Mouse (Mus musculus): Measurements from ENCODE around the gene Brms1l.

The Brms1l gene

DNA sequence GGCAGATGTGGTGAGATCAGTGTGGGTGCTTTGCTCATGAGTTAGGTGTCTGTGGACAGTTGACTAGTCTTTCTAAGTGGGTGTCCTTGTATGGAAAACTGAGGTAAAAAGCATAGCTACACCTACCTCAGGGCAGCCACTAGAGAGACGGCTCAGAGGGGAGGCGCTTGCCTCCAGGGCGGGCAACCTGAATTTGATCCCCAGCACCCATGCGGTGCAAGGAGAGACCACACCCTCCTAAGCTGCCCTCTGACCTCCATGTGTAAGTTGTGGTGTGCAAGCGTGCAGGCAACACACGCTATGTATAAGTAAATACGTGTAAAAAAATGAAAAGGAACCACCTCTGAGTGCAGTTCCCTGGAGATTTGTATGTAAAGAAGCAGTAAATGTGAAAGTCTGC, 24.5 kb downstream of the Brms1l start:
- DNase-seq (ENCODE audit: low spot score), result no peak

DNA sequence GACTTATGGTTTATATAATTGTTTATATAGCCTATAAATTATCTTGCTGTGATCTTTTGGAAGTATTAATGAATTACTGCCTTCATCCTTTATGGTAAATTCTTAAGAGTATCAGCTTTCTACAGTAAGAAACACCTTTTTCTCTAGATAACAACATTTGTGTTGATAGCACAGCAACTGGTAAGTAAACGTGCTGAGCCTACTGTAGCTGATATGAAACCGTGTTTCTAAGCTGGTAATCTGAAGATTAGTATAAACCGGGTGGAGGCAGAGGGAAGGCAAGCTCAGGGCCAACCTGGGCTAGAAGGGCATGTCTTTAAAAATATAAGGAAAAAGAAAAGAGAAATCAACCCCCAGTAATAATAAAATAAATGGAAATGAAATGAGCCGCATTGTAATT, 31.6 kb downstream of the Brms1l start:
- DNase-seq (ENCODE audit: low spot score), result no peak

DNA sequence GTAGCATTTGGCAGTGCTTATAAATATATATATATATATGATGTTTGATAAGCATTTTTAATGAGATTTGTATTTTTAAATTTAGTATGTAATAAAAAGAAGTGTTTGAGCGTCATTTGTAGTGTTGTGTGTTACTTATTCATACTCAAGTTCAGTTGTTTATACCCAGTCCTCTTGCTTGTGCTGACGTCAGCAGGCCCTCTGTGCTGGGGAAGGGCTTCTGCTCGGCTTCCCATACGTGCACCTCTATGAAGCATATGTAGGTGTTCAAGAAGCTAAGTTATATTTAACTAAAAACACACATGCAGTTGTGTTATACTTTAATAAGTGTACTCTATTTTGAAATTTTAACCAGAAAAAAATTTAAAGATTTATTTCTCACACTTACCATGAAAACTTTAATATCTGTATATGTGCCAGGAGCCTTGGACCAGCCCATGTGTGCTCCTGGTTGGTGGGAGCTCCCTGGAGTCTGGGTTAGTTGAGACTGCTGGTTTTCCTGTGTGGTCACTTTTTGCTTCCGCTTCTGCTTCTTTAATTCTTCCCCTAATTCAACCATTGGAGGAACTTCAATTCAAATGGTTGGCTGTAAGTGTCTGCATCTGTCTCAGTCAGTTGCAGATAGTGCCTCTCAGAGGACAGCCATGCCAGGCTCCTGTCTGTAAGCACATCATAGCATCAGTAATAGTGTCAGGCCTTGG, 33.6 kb downstream of the Brms1l start:
- no peak for DNase-seq (ENCODE audit: low spot score)

DNA sequence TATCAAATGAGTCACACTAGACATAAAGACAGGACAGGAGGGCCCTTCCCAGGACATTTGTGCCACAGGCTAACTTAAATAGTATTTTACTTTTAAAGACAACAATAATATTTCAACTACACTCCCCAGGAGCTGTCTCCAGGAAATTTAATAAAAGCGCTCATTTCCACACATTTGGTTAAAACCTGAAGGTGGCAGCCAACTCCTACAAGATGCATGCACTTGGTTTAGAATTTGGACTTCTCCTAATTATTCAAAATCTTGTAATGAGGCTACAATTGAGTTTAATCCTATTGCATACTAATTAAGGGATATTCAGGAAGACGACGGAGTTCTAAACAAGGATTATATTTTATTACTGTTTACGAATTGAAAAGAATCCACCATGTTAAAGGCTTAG, 49.3 kb downstream of the Brms1l start:
- no peak for DNase-seq (ENCODE audit: low spot score)

DNA sequence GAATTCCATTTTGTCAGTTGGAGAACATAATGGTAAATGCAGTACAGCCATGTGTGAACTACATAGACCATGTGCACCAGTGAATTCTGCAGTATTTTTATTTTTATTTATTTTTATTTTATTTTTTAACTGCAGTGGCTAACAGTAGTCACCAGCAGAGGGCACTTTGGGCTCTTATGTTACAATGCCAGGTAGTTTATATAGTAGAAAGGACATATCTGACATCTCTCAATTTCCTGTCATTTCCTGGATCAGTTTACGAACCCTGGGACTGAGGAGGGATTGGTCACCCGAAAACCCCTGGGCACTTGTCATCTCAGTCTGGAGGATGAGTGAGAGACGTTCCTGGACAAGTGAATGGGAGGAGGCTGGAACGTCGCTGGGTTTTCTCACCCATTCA, 52.4 kb downstream of the Brms1l start:
- DNase-seq (ENCODE audit: low spot score), result no peak

DNA sequence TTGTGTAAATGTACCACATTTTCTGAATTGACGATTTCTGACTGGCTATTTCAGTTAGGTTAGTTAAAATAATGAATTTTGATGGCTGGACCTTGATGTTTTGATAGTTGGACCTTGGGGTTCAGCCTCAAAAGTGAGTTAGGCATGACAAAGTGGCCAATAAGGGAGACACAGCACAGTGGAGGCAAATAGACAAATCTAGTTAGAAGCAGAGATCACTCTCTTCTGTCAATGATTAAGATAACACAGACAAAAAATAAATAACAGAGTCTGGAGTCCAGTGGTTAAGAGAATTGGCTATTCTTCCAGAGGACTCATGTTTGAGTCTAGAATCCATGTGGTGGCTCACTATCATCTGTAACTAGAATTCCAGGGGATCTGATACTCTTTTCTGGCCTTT, 68.7 kb downstream of the Brms1l start:
- no peak for DNase-seq (ENCODE audit: low spot score)

DNA sequence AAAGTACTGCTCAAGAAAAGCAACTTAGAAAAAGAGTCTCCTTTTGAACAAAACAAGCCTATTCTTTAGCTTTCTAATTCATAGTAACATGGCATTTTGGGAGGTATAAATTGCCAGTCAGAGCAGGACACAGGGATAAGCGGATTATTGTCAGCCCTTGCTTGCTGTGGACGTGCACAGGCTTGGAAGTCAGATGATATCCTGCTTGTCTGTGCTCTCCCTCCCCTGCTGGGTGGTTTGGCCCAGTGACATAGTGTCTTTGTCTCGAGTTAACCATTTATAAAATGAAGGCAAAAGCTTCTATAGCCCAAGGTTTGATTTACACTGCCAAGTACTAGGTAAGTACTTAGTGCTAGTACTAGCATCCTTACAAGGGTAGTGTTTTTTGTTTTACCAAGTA, 76.0 kb downstream of the Brms1l start:
- no peak for DNase-seq (ENCODE audit: low spot score)

DNA sequence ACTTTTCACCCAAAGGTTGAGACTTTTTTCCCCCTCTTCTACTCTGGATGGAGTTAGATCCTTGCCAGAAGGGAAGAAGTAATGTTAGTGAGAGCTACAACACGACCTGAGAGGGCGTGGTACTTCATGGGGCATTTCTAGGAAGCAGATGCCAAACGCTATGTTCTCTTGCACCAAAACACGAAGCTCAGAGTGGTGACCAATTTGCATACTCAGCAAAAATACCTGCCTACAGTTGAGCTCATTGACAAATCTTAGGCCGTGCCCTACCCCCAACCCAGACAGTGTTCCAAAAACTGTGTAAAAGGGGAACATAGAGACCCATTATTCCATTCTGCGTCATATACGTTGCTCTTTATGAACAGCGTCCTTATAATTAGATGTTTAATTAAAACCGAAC, 77.1 kb downstream of the Brms1l start:
- DNase-seq (ENCODE audit: low spot score), result no peak

DNA sequence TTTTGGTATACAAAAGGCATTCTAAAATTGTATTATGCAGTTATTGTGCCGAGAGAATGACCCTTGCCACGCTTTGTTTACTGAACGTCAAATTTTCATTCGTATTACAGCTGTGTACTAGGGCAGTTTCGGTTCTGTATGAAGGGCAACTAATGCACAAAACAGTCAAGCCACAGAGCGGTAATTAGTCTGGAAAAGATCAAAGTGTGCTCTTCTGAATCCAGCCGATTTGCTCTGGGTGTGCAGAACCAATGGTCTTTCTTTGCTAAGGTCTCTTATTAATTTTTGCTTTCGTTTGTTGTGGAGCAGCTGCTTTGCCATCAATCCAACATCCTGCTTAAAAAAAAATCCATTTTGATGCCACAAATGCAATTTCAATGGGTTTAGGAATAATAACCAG, 80.1 kb downstream of the Brms1l start:
- DNase-seq (ENCODE audit: low spot score), result no peak

DNA sequence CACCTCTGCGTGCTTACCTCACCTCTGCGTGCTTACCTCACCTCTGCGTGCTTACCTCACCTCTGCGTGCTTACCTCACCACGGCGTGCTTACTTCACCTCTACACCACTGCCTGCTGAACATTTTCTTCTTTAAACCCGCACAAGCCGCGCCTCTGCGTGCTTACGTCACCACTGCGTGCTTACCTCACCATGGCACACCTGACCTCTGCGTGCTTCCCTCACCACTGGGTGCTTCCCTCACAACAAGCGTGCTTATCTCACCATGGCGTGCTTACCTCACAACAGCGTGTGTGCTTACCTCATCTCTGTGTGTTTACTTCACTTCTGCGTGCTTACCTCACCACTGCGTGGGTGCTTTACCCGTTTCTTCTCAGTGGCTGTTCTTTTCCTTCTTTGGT, 80.9 kb downstream of the Brms1l start:
- no peak for DNase-seq (ENCODE audit: low spot score)

Measured in lung, postnatal 25 days (tissue).